Mouse (Mus musculus) layer of hippocampus, adult 8-10 months (tissue): ENCODE data around the gene Gm49721. TPM values are rescaled to one million over a fixed set of nuclear protein-coding genes. Genes with fewer than 3 reads are reported as not detected.
A peak's percentile ranks its signal among the peaks of the same experiment; 100 is the strongest.
"Not testable (repeated sequence)": the region's sequence is repeated elsewhere in the genome, so short reads cannot be mapped to it uniquely, and the experiment has no call there.

ENCODE experiments used
- DNase-seq, 2 experiments: peaks; one replicate each; pipeline ENCODE4 v3.0.0; 2022; ENCODE audit warnings: low spot score in 2 of 2
- total RNA-seq, 4 experiments: library from RNA; stranded (reverse); gene quantifications; 2 replicates each; pipeline ENCODE4 v1.2.4; 2022

Gm49721 gene
- total RNA-seq, 4 experiments from 2014 or later, result 0.22 to 1.3 (median 0.49) TPM; not detected in 1

DNA sequence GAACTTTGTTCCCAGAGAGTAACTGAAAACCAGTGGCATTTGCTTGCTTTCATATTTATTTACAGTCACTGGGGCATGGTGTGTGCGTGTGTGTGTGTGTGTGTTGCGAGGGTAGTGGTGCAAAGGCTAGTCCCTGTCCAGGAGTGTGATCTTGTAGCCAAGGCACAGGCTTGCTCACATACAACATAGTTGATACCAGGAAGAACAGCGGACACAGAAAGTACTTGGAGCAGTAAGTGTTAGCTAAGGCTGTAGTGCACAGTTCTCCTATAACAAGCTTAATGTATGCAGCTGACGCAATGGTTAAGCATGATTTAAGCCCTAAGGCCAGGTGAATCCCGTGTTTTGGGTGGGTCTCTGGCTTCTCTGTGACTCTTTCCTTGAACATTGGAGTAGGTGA lies 676 bp downstream of the Gm49721 start:
- not testable (repeated sequence) for DNase-seq

DNA sequence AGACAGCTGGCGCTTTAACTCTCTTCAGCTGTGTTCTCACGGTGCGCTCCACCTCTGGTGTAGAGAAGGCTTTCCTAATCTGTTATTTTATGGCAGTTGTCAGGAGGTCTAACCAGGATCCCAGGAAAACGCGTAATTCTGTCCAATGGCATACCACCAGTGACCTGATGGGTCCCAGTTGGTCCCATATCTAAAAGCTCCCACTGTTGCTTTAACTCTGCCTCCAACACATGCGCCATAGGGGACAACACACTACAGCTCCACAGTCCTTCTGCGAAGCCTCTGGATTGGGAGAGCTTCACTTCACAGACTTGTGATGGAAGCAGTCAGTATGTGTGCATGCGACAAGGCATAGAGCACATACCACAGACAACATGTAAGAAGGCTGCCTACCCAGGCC lies 1.4 kb downstream of the Gm49721 start:
- not testable (repeated sequence) for DNase-seq

DNA sequence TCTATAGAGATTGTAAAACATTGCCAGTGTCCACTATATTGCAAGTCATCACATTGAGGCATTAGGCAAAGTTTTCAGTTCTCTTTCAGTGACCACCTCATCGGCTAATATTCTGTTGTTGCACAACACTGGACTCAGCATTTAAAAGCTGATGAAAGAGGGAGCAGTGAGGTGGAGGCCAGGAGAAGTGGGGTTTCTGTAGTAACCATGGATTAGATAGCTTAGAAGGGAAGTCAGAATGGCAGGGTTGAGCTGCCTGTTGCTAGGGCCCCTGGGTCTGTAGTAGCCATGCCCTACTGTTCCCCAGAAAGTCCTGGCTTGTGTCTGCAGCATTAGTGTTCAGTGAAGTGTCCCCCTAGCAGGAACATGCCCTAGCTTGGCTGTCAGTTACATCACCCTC lies 7.4 kb downstream of the Gm49721 start:
- DNase-seq, result not testable (repeated sequence)

DNA sequence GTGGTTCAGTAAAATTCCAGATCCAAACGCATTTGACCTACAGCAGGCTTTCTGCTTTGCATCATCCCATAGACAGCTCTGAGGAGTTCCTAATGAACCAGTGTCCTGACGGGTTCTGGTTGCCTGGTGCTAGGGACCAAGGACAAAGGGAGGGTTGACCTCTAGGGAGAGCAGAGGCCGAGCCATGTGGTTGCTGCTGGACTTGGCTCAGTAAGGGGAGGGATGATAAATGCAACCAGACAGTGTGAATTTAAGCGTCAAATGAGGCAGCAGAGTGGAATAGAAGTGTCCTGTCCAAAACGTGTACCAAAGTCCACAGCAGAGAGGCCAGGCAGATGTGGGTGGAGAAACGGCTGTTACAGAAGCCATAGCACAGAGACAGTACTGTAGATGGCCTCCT lies 16.8 kb downstream of the Gm49721 start:
- DNase-seq, result not testable (repeated sequence)

DNA sequence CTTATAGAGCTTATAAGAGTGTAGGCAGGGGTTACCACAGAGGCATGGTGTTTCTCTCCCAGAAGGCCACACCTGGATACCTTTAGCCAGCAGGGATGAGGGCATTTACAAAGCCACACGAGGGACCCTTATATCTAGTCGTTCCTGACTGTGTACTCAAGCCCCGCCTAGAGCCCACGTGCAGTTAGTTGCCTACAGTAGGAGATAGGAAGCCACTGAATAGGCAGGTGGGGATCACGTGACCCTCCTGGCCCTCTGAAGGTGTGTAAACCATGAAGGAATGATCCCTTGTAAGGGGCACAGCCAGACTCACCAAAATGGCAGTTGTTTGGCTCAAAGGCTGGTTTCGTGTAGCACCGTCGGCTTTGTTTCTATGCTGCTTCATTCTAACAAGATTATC lies 18.1 kb downstream of the Gm49721 start:
- DNase-seq, result not testable (repeated sequence)

GRCm38 (mm10) chr17:6997778-6998490 lies 19.2 kb downstream of the Gm49721 start:
- DNase-seq, result not testable (repeated sequence)

- not testable (repeated sequence) for DNase-seq
Observed at GRCm38 (mm10) chr17:7001790-7002585, 23.3 kb downstream of the Gm49721 start.

DNA sequence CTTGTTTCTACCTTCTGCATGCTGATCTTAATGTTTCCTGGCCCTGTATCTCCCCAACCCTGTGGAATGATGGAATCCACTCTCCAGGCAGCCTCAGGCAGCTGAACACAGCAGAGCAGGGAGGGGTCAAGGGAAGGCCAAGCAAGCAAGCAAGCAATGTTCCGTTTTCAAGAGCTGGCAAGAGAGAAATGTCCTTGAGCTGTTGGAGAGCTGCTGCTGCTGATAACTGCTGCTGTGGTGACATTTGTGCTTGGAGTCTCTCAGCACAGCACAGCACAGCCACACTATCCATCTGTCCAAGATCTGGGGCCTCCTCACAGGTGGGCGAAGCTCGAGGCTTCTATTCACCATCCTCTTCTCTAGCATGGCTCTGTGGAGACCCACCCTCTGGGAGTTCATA lies 24.7 kb downstream of the Gm49721 start:
- not testable (repeated sequence) for DNase-seq

DNA sequence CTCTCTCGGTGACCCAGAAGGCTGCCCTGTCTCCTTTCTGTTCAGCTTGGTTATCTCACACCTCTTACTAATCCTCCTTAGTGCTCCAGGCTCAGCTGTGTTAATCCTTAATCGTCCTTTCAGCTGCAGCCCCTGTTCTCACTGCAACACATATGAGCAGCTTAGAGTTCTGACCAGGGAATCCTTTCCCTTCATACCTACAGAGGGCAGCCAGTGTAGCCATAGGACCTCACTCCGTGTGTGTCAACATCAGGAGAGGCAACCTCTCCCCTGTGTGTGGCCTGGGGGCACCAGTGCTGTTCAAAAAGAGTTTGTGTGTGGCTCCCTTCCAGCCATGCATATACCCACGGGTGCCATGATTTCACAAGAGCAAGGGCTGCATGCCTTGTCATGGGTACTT lies 26.9 kb downstream of the Gm49721 start:
- DNase-seq, result not testable (repeated sequence)

DNA sequence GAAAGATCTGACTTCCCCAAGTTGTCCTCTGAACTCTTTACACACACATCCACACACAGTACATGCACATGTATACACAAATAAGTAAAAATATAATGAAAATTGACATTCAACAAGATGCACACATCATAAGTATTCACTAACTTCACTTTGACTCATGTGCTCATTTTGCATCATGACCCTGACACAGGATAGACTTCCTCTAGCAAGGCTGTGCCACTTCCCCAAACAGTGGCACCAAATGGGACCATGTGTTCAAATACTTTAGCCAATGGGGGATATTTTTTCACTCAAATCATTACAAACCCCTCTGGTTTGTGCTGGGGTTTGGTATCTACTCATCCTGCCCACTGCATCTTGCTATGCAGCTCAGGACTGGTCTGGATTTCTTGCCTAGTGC lies 30.2 kb downstream of the Gm49721 start:
- DNase-seq, result not testable (repeated sequence)

- not testable (repeated sequence) for DNase-seq
Observed at GRCm38 (mm10) chr17:7009440-7009839, 30.7 kb downstream of the Gm49721 start.

DNA sequence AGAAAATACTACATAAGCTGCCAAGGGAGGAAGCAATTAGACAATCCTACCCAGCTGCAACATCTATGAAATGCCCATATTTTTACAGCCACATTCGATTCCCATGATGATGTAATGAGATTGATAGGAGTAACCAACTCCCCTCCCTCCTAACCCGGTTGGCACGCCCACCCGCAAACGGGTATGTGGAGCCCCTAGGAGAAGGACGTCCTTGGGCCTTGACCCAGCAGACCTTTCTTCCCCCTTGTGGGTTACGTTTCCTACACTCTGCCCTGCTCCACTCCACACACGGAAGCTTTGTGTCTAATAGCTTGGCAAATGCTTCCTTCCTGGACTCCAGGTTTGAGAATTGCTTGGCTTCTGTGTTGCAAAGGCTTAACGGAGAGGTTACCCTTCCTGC lies 31.2 kb downstream of the Gm49721 start:
- not testable (repeated sequence) for DNase-seq

DNA sequence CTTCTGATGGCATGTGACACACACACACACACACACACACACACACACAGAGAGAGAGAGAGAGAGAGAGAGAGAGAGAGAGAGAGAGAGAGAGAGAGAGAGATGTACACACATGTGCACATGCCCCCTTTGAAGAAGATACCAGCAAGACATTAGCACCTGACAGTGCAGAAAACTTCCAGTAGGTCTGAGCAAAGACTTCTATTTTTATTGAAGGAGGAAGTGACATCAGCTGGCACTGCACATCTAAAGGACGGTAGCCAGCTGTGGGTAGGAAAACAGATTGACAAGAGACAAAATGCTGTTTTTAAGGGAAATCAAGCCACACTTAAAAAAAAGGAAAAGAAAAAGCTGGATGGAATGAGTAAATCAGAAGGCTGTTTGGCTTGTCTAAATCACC lies 35.5 kb downstream of the Gm49721 start:
- not testable (repeated sequence) for DNase-seq

- DNase-seq, result peak; percentile 26 to 30
Observed at GRCm38 (mm10) chr17:7025257-7025656, 46.6 kb downstream of the Gm49721 start, which contains the start of gene Gm1604a. Gene Gm1604a (plus strand): TSS chr17:7025568.

DNA sequence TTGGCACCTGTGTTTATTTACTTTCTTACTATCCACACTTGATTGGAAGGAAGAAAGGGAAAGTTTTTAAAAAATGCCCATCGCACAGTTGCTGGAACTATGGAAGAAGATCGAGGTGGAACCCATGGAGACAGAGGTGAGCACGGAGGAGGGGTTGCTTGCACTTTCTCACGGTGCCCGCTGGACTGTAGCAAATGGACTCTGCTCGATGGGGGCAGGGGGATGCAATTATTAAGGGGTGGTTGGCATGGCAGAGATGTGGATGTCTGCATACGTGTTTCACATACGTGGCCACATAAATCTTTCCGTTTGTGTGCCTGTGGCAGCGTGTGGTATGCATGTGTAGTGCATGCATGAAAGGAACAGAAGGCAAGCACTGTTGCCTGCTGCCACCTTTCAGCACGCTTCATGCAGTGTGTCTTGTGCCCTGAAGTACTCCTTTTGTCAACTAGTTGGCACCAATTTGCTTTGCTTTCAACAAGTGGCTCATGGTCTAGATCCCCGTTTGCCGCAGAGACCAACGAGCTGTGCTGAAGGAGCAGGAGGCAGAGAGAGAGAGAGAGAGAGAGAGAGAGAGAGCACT lies 47.2 kb downstream of the Gm49721 start:
- DNase-seq, result not testable (repeated sequence)

GRCm38 (mm10) chr17:7030204-7030603 lies 51.5 kb downstream of the Gm49721 start:
- not testable (repeated sequence) for DNase-seq

- DNase-seq, result not testable (repeated sequence)
Observed at GRCm38 (mm10) chr17:7030622-7031174, 52.0 kb downstream of the Gm49721 start.

DNA sequence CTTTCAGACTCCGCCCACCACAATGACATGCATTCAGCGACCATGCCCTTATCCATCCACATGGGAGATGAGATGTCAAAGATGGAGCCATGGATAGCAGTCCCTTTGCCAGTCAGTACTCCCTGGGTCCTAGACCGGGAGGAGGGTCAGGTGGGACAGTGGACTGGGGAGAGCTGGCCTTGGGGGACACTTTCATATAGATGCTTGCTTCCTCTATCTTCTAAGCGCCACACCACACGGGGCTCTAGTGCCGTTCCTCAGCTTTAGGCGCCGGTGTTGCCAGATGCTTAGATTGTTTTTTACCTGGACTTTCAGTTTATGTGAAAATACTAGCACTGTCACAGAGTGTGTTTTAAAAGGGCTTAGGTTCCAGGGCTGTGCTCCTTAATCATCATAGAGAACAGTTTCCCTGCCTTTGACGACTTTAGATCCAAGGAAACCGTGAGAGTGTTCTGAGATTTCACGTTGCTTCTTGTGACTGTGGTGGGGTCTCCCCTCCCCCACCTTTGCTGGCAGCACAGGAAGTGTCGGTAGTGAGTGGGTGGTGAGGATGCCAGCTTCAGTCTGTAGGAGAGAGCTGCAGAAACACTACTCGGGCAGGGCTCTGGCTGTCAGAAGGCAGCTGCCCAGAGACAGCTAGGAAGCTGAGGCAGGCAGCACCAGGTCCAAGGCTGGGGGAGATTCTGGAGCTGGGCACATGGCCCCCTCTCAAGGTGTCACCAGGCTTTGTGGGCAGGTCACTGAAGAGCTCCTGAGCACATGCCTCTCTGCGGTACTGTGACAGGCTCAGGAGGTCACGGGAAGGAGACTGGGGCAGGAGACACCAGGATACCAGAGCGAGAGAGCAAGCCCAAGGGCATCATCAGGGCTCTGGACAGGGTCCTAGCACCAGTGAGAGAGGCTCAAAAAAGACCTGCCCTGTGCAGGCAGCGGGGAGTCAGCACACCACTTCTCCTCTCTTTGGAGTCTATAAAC lies 54.8 kb downstream of the Gm49721 start:
- not testable (repeated sequence) for DNase-seq

GRCm38 (mm10) chr17:7068997-7069539 lies 90.4 kb downstream of the Gm49721 start:
- not testable (repeated sequence) for DNase-seq
